In genomic region chr12:58213451-58214288, GRCm38 (mm10) we compare ENCODE assay signal across 7 mouse cellular contexts. TPM values are rescaled to one million over a fixed set of nuclear protein-coding genes. Genes with fewer than 3 reads are reported as not detected.
A peak's percentile ranks its signal among the peaks of the same experiment; 100 is the strongest.
DNase-seq lines count a peak whose midpoint lies in the region; ATAC-seq and TF ChIP-seq lines count a peak whose summit lies in the region.

No protein-coding gene starts in this region.

- 1% methylated on average over 38 of the region's 40 CpGs for WGBS in heart, embryonic 14.5 days
- under 1% methylated on average over 37 of the region's 40 CpGs for WGBS in kidney, embryonic 16.5 days
- under 1% methylated on average over 37 of the region's 40 CpGs for WGBS in lung, embryonic 16.5 days

- in situ Hi-C loops in ES-E14 (cut with MboI; ENCODE audit: low sequenced_read_pairs in 2 of 2, unreplicated experiment in 2 of 2) = loop anchor here in 1 of 2 experiments (10.0 to 25.0 kb wide), 2 partner anchors 669 to 1526 kb away; partner anchors contain the start of genes Foxa1 and Pax9

- H3K36me3 ChIP-seq in ES-E14 (ENCODE audit: control insufficient read depth, insufficient read depth, low read length, poor library complexity, severe bottlenecking) = no peaks in the 10 kb centered on the region
- no peaks in the 10 kb centered on the region for H3K36me3 ChIP-seq in heart, embryonic 14.5 days (ENCODE audit: control insufficient read depth, insufficient read depth, low read length)
- no peaks in the 10 kb centered on the region for H3K36me3 ChIP-seq in kidney, embryonic 16.5 days (ENCODE audit: insufficient read depth, low read length)
- no peaks in the 10 kb centered on the region for H3K36me3 ChIP-seq in lung, embryonic 16.5 days (ENCODE audit: control insufficient read depth, insufficient read depth, low read length)

- peaks cover 34% of the 10 kb centered on the region for H3K27me3 ChIP-seq in heart, embryonic 14.5 days (ENCODE audit: control insufficient read depth, insufficient read depth, low read length)
- peaks cover 38% of the 10 kb centered on the region for H3K27me3 ChIP-seq in kidney, embryonic 16.5 days (ENCODE audit: insufficient read depth, low read length)
- peaks cover 35% of the 10 kb centered on the region for H3K27me3 ChIP-seq in lung, embryonic 16.5 days (ENCODE audit: control insufficient read depth, insufficient read depth, low read depth, low read length)

- H3K9ac ChIP-seq in ES-E14 (ENCODE audit: insufficient read depth, low read depth, low read length, poor library complexity, severe bottlenecking) = no peak overlapping the region
- peak overlapping the region; percentile 32; the same call in 1 of the 2 replicates for H3K9ac ChIP-seq in heart, embryonic 14.5 days (ENCODE audit: low read length)
- H3K9ac ChIP-seq in kidney, embryonic 16.5 days (replicated peaks; ENCODE audit: low read length) = peak overlapping the region; percentile 44; the same call in 1 of the 2 replicates
- no peak overlapping the region; the same call in 1 of the 2 replicates for H3K9ac ChIP-seq in lung, embryonic 16.5 days (ENCODE audit: low read length)

- H3K4me3 ChIP-seq in ES-E14 (ENCODE audit: insufficient read depth in 1 of 2, low read depth in 1 of 2, low read length in 2 of 2, poor library complexity in 1 of 2, severe bottlenecking in 1 of 2) = peak overlapping the region; percentile 51; a peak in 3 of 4 replicates
- H3K4me3 ChIP-seq in heart, embryonic 14.5 days (ENCODE audit: control insufficient read depth in 1 of 2, insufficient read depth in 1 of 2, low read depth in 1 of 2, low read length in 2 of 2) = peak overlapping the region; percentile 27 to 45
- H3K4me3 ChIP-seq in kidney, embryonic 16.5 days (ENCODE audit: low read length) = peak overlapping the region; percentile 51
- peak overlapping the region; percentile 46 for H3K4me3 ChIP-seq in lung, embryonic 16.5 days (ENCODE audit: low read length)

- DNase-seq in ES-E14 (ENCODE audit: low read depth, low spot score) = peak; percentile 60
- DNase-seq in right cerebral cortex, postnatal 4 days = peak; percentile 33
- no peak for DNase-seq in thymus, postnatal 36 days

- peak overlapping the region; percentile 79 for H3K4me2 ChIP-seq in heart, embryonic 14.5 days (ENCODE audit: low read length)
- peak overlapping the region; percentile 85 for H3K4me2 ChIP-seq in kidney, embryonic 16.5 days (replicated peaks; ENCODE audit: low read depth, low read length)
- peak overlapping the region; percentile 73 for H3K4me2 ChIP-seq in lung, embryonic 16.5 days (ENCODE audit: low read depth, low read length)

- H3K4me1 ChIP-seq in ES-E14 (ENCODE audit: control insufficient read depth in 2 of 2, insufficient read depth in 2 of 2, low read length in 2 of 2, poor library complexity in 1 of 2) = peaks cover 0 to 10% of the 10 kb centered on the region in 2 experiments; a peak in 1 of 4 replicates
- H3K4me1 ChIP-seq in heart, embryonic 14.5 days (ENCODE audit: control insufficient read depth in 2 of 2, insufficient read depth in 2 of 2, low read length in 2 of 2) = peaks cover 12 to 17% of the 10 kb centered on the region in 2 experiments; a peak in 3 of 4 replicates
- H3K4me1 ChIP-seq in kidney, embryonic 16.5 days (ENCODE audit: insufficient read depth, low read length) = peaks cover 30% of the 10 kb centered on the region
- peaks cover 27% of the 10 kb centered on the region for H3K4me1 ChIP-seq in lung, embryonic 16.5 days (replicated peaks; ENCODE audit: control insufficient read depth, insufficient read depth, low read length)

- no peaks in the 10 kb centered on the region for H3K9me3 ChIP-seq in ES-E14 (ENCODE audit: control insufficient read depth, insufficient read depth, low read depth, low read length)
- no peaks in the 10 kb centered on the region for H3K9me3 ChIP-seq in heart, embryonic 14.5 days (ENCODE audit: control insufficient read depth, low read length)
- no peaks in the 10 kb centered on the region for H3K9me3 ChIP-seq in kidney, embryonic 16.5 days (ENCODE audit: low read length)
- H3K9me3 ChIP-seq in lung, embryonic 16.5 days (ENCODE audit: control insufficient read depth, low read length) = no peaks in the 10 kb centered on the region

- ATAC-seq in common myeloid progenitor, adult 5-6 weeks (replicated peaks; ENCODE audit: low read depth, poor library complexity, severe bottlenecking) = peak; percentile 9; the same call in 1 of the 2 replicates
- 0 out of 2 replicates have a peak, but pooled peaks have one; percentile 31 for ATAC-seq in heart, embryonic 14.5 days (ENCODE audit: insufficient number of reproducible peaks, insufficient read depth, low FRiP score, low read depth)
- peak; percentile 88 for ATAC-seq in kidney, embryonic 16.5 days (ENCODE audit: low FRiP score, low TSS enrichment)
- peak; percentile 79 for ATAC-seq in lung, embryonic 16.5 days (ENCODE audit: low read depth)

- no peak overlapping the region for H3K27ac ChIP-seq in ES-E14 (ENCODE audit: insufficient read depth, low read depth, low read length, poor library complexity, severe bottlenecking)
- no peak overlapping the region for H3K27ac ChIP-seq in heart, embryonic 14.5 days (replicated peaks in 1 of 2; ENCODE audit: control insufficient read depth in 1 of 2, insufficient read depth in 1 of 2, low read depth in 2 of 2, low read length in 2 of 2)
- H3K27ac ChIP-seq in kidney, embryonic 16.5 days (ENCODE audit: low read length) = no peak overlapping the region
- H3K27ac ChIP-seq in lung, embryonic 16.5 days (ENCODE audit: low read length) = no peak overlapping the region

TF ChIP-seq in ES-E14, 5 proteins besides CTCF, POLR2A, EP300 and RAD21:
- no peak for TF ChIP-seq CHD2 (IDR thresholded peaks at IDR 0.05; ENCODE audit: low read depth, low read length)
- TF ChIP-seq ZNF384 (IDR thresholded peaks at IDR 0.05; ENCODE audit: low read depth, low read length) = no peak
- no peak for TF ChIP-seq HCFC1 (IDR thresholded peaks at IDR 0.05; ENCODE audit: borderline replicate concordance, insufficient read depth, low read length)
- no peak for TF ChIP-seq ZC3H11A (IDR thresholded peaks at IDR 0.05; ENCODE audit: borderline replicate concordance, low read depth, low read length)
- no peak for TF ChIP-seq MAFK (IDR thresholded peaks at IDR 0.05; ENCODE audit: insufficient read depth, low read depth, low read length)
TF ChIP-seq in ES-E14: peak in this region for 0.

RNA-seq across cellular contexts. Expression of gene Sstr1, which starts 2.1 kb away (rescaled TPM):
- not detected in 2 replicates for total RNA-seq in ES-E14 (2012; rRNA removed)
- not detected in 2 replicates for total RNA-seq in common myeloid progenitor, adult 5-6 weeks (2017)
- polyA plus RNA-seq in heart, embryonic 14.5 days (2014; fragmentation: Nextera tagmentation; extraction: Ambion mirVana) = 0.11 TPM in 1 of 2 replicates, not detected in the other
- polyA plus RNA-seq in kidney, embryonic 16.5 days (2015; fragmentation: Nextera tagmentation; extraction: Ambion mirVana) = 0.67 and 1.3 TPM in 2 replicates
- polyA plus RNA-seq in lung, embryonic 16.5 days (2015; fragmentation: Nextera tagmentation; extraction: Ambion mirVana) = 0.19 and 0.24 TPM in 2 replicates

RNA-seq across cellular contexts. Expression of gene Clec14a, which starts 55.4 kb away (rescaled TPM):
- total RNA-seq in ES-E14 (2012; rRNA removed) = 0.18 TPM in 1 of 2 replicates, not detected in the other
- not detected in 2 replicates for total RNA-seq in common myeloid progenitor, adult 5-6 weeks (2017)
- polyA plus RNA-seq in heart, embryonic 14.5 days (2014; fragmentation: Nextera tagmentation; extraction: Ambion mirVana) = 21.6 and 22.5 TPM in 2 replicates
- polyA plus RNA-seq in kidney, embryonic 16.5 days (2015; fragmentation: Nextera tagmentation; extraction: Ambion mirVana) = 14.1 and 14.8 TPM in 2 replicates
- 47.9 and 48.7 TPM in 2 replicates for polyA plus RNA-seq in lung, embryonic 16.5 days (2015; fragmentation: Nextera tagmentation; extraction: Ambion mirVana)

Comparison
In these comparisons a context has a peak if more than half of its experiments do, and no peak if none do; other contexts are left out.
1. DNase-seq: peak in ES-E14 (single experiment) and right cerebral cortex, postnatal 4 days (single experiment); none in thymus, postnatal 36 days (0 of 2).
2. H3K9ac ChIP-seq: peak in heart, embryonic 14.5 days (single experiment) and kidney, embryonic 16.5 days (single experiment); none in ES-E14 (single experiment) and lung, embryonic 16.5 days (single experiment).
3. ATAC-seq: peak in every context shown above with its lines; median percentile 88 in kidney, embryonic 16.5 days; 79 in lung, embryonic 16.5 days; 31 in heart, embryonic 14.5 days; 9 in common myeloid progenitor, adult 5-6 weeks.
4. Peak in every context shown above with its lines, with median percentiles within 50 percentile points of each other: H3K4me3 ChIP-seq and H3K4me2 ChIP-seq.